Mouse (Mus musculus) megakaryocyte, embryonic 14.5 days (primary cell): ENCODE measurements at regions not wholly inside any gene's neighbourhood (a gene's known extent, or its start where the extent isn't known, plus 50 kb on each side); places are given as distances from the start of the nearest gene placed in this dataset.

Source experiments
- FLI1 ChIP-seq: IDR thresholded peaks from 2 replicates; pipeline ENCODE4 v1.6.1; 2012; ENCODE audit warnings: low read length, inconsistent platforms, mixed read lengths
- GATA1 ChIP-seq: IDR thresholded peaks from 3 replicates; pipeline ENCODE4 v1.6.1; 2012; ENCODE audit warnings: mixed read lengths, low read length, inconsistent platforms, borderline replicate concordance

DNA sequence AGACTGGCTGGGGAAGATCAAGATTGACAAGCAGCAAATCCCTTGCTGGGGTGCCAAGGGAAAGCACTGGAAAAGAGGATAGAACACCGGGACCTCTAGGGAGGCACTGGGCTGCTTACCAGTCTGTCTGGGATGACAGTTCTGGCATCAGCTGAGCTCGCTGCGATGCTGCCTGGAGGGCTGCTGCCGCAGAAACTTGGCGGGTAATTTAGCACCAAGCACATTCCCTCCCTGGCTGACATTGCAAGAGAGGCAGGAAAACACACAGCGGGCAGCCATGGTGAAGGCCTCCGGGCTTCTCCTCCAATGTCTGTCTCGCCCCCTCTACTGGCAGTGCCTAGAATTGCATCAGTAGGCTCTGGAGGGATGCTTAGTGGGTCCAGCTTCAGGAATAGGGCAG lies 51.0 kb upstream of the Slc35b3 start:
- no peak for TF ChIP-seq GATA1
- no peak for TF ChIP-seq FLI1
